Mouse (Mus musculus) E14TG2a.4 (cell line): ENCODE data around the gene Naip5.
"Not testable (repeated sequence)": the region's sequence is repeated elsewhere in the genome, so short reads cannot be mapped to it uniquely, and the experiment has no call there.

Experiments used
- CTCF ChIP-seq: conservative IDR thresholded peaks from 2 replicates; pipeline ENCODE4 v1.5.1; 2014; ENCODE audit warnings: low read length
- NANOG ChIP-seq: IDR thresholded peaks from 2 replicates; pipeline ENCODE4 v1.6.1; 2014; ENCODE audit warnings: borderline replicate concordance, low read length, mixed read lengths
- POU5F1 ChIP-seq: IDR thresholded peaks from 2 replicates; pipeline ENCODE4 v1.6.1; 2014; ENCODE audit warnings: low read length, borderline replicate concordance

- TF ChIP-seq CTCF, NANOG, POU5F1: not testable (repeated sequence)
Observed at GRCm38 (mm10) chr13:100174360-100174759, 71.8 kb downstream of the Naip5 start.
